Mouse (Mus musculus) heart, adult 2 months (tissue): Measurements from ENCODE around the gene Dcun1d4. TPM values are rescaled to one million over a fixed set of nuclear protein-coding genes. Genes with fewer than 3 reads are reported as not detected.

Experiments
- DNase-seq, 2 experiments: peaks; one replicate each; pipeline ENCODE4 v3.0.0; 2021
- H3K27ac ChIP-seq: fragments of 200-600 bp; 2 replicates; pipeline ENCODE4 v1.8.1; 2022
- H3K27me3 ChIP-seq: fragments of 200-500 bp; 2 replicates; pipeline ENCODE4 v1.6.1; 2012; ENCODE audit warnings: mild to moderate bottlenecking, low read length, inconsistent platforms, mixed read lengths; ENCODE audit not compliant: control insufficient read depth, insufficient read depth
- H3K36me3 ChIP-seq: fragments of 200-500 bp; 2 replicates; pipeline ENCODE4 v1.6.1; 2012; ENCODE audit warnings: low read length, inconsistent platforms; ENCODE audit not compliant: control insufficient read depth, insufficient read depth
- H3K4me1 ChIP-seq: fragments of 200-500 bp; 2 replicates; pipeline ENCODE4 v1.6.1; 2011; ENCODE audit warnings: low read length; ENCODE audit not compliant: control insufficient read depth, insufficient read depth
- H3K4me3 ChIP-seq: fragments of 200-600 bp; 2 replicates; pipeline ENCODE4 v1.8.1; 2022
- H3K79me2 ChIP-seq: fragments of 200-500 bp; replicated peaks from 2 replicates; pipeline ENCODE4 v1.6.1; 2012; ENCODE audit warnings: mild to moderate bottlenecking, inconsistent platforms, low read length, moderate library complexity, mixed read lengths; ENCODE audit not compliant: control insufficient read depth, insufficient read depth
- H3K9ac ChIP-seq: fragments of 200-500 bp; 2 replicates; pipeline ENCODE4 v1.6.1; 2012; ENCODE audit warnings: low read depth, mild to moderate bottlenecking, control low read depth, inconsistent platforms, low read length, mixed read lengths
- CTCF ChIP-seq: fragments of 200-600 bp; IDR thresholded peaks from 2 replicates; pipeline ENCODE4 v1.8.1; 2022; ENCODE audit warnings: antibody characterized with exemption, mild to moderate bottlenecking, moderate library complexity
- EP300 ChIP-seq: fragments of 200-500 bp; IDR thresholded peaks from 2 replicates; pipeline ENCODE4 v1.6.1; 2011; ENCODE audit warnings: low read depth, low read length, control low read depth; ENCODE audit not compliant: insufficient read depth
- POLR2A ChIP-seq: fragments of 200-500 bp; IDR thresholded peaks from 2 replicates; pipeline ENCODE4 v1.6.1; 2011; ENCODE audit warnings: mild to moderate bottlenecking, low read depth, low read length, control low read depth; ENCODE audit not compliant: insufficient read depth
- WGBS: fragments of 180-500 bp; shearing (Covaris S2); methylation state at CpG from one replicate; pipeline ENCODE4 v1.1.7; 2018; 5-methylcytosine and 5-hydroxymethylcytosine counted together
- intact Hi-C: fragments of 180-260 bp; cut with DNase I; formaldehyde crosslinking; loops from one replicate; pipeline ENCODE4 v1.15.1; 2025
- long read RNA-seq: library from polyadenylated mRNA; stranded (forward); transcript quantifications from one replicate; pipeline ENCODE4 v2.0.0, GENCODE M21; 2021
- polyA plus RNA-seq: library from polyadenylated mRNA; depleted of rRNA; stranded (reverse); fragments of >200 nt; gene quantifications from 2 replicates; pipeline ENCODE4 v1.2.3, GENCODE M21; 2012; rRNA removed
- total RNA-seq, 2 experiments: library from RNA; stranded (reverse); gene quantifications; 2 replicates each; pipeline ENCODE4 v1.2.3; 2021

Gene Dcun1d4
- total RNA-seq (10 to 100 TPM; 17.2 to 17.4 TPM), polyA plus RNA-seq (4.7 and 9.6 TPM in 2 replicates)
- long read RNA-seq, full-length matches to known transcripts, result 6 of 8 reads
- long read RNA-seq, partial matches to known transcripts, result 0 of 8 reads
- long read RNA-seq, other reads (novel, unspliced or antisense), result 2 of 8 reads

- Histone ChIP-seq H3K4me1 (no peaks in the 10 kb centered on the region), H3K9ac (no peak within 1 kb of the TSS), H3K36me3 (no peaks in the 10 kb centered on the region), H3K27me3 (no peaks in the 10 kb centered on the region), H3K27ac (no peak within 1 kb of the TSS), H3K4me3 (no peak within 1 kb of the TSS), H3K79me2 (no peaks in the 10 kb centered on the region)
- WGBS, result 80% methylated on average over 7 of the region's 7 CpGs
- intact Hi-C loops, result loop anchor here (10.0 kb wide), 1 partner anchor 566 kb away; the partner anchor contains the start of gene Slain2
- no peak for TF ChIP-seq CTCF
- TF ChIP-seq POLR2A, result no peak
- no peak for TF ChIP-seq EP300
- DNase-seq, result no peak
Observed at GRCm38 (mm10) chr5:73480700-73481099, at the start of gene Dcun1d4. Gene Dcun1d4, plus strand, starts transcription at chr5:73481000.

- no peak overlapping the region for H3K9ac ChIP-seq
- peak; percentile 65 to 78 for DNase-seq
- H3K4me3 ChIP-seq, result no peak overlapping the region
- H3K4me1 ChIP-seq, result no peaks in the 10 kb centered on the region
- no peak overlapping the region for H3K27ac ChIP-seq
- TF ChIP-seq EP300 (peak; percentile 85), CTCF (peak; percentile 92), POLR2A (no peak)
- no peaks in the 10 kb centered on the region for H3K27me3 ChIP-seq
- no peaks in the 10 kb centered on the region for H3K36me3 ChIP-seq
- WGBS, result 19% methylated on average over 14 of the region's 14 CpGs
- intact Hi-C loops, result loop anchor here (1.0 to 5.0 kb wide), 3 partner anchors 106 to 206 kb away; no protein-coding TSS in a partner anchor
- H3K79me2 ChIP-seq, result no peaks in the 10 kb centered on the region
Observed at GRCm38 (mm10) chr5:73431581-73431980, 49.2 kb upstream of the Dcun1d4 start.

GRCm38 (mm10) chr5:73432805-73433204 is 48.0 kb upstream of the Dcun1d4 start:
- DNase-seq, result no peak
- intact Hi-C loops, result loop anchor here (5.0 kb wide), 1 partner anchor 104 kb away; no protein-coding TSS in a partner anchor
- Histone ChIP-seq H3K4me3 (no peak overlapping the region), H3K4me1 (no peaks in the 10 kb centered on the region), H3K79me2 (no peaks in the 10 kb centered on the region), H3K36me3 (no peaks in the 10 kb centered on the region), H3K9ac (no peak overlapping the region), H3K27ac (no peak overlapping the region), H3K27me3 (no peaks in the 10 kb centered on the region)
- 74% methylated on average over 6 of the region's 6 CpGs for WGBS
- TF ChIP-seq CTCF (no peak), POLR2A (no peak), EP300 (no peak)

DNA sequence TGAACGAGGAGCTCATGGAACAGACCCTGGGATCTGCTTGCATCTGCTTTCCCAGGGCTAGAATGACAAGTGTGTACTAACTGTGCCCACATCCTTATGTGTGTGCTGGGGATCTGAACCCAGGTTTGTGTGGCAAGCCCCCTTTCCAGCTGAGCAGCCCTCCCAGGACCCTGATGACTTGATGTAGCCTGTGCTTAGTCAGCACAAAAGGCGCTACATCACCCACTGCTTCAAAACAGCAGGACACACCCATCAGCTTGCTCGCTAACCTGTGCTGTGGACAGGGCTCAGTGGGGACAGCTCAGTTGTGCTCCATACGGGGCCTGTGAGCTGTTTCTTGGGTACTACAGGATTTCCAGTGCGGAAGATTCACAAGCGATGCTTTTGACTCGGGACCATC is 46.0 kb upstream of the Dcun1d4 start:
- H3K4me3 ChIP-seq, result no peak overlapping the region
- no peaks in the 10 kb centered on the region for H3K4me1 ChIP-seq
- TF ChIP-seq POLR2A (no peak), CTCF (no peak), EP300 (no peak)
- H3K36me3 ChIP-seq, result no peaks in the 10 kb centered on the region
- H3K27me3 ChIP-seq, result no peaks in the 10 kb centered on the region
- 75% methylated on average over 7 of the region's 7 CpGs for WGBS
- H3K27ac ChIP-seq, result no peak overlapping the region
- no peak overlapping the region for H3K9ac ChIP-seq
- no peaks in the 10 kb centered on the region for H3K79me2 ChIP-seq
- no peak for DNase-seq
- intact Hi-C loops, result loop anchor here (5.0 kb wide), 1 partner anchor 103 kb away; no protein-coding TSS in a partner anchor

DNA sequence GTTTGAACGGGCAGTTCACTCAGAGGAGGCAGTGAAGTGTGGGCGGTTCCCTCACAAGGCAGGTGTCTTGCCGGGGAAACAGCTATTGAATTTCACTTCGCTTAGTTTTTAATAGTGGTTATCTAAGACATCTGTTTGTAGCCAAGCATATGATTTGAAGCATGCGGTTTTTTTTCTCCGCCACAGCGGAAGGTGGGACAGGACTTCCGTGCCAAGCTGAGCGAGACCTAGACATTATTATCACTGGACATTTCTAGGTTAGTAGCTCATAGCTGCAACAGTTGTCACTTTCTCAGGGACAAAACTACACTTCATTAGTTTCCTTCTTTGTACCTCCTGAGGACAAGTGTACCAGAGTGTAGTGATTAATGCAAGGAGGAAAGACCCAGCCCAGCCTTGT is 38.6 kb upstream of the Dcun1d4 start:
- no peak overlapping the region for H3K4me3 ChIP-seq
- intact Hi-C loops, result no loop called here
- no peaks in the 10 kb centered on the region for H3K79me2 ChIP-seq
- 83% methylated on average over 9 of the region's 9 CpGs for WGBS
- TF ChIP-seq CTCF (no peak), EP300 (no peak), POLR2A (no peak)
- H3K27ac ChIP-seq, result no peak overlapping the region
- no peaks in the 10 kb centered on the region for H3K36me3 ChIP-seq
- no peak overlapping the region for H3K9ac ChIP-seq
- no peak for DNase-seq
- H3K4me1 ChIP-seq, result no peaks in the 10 kb centered on the region; the same call in 1 of the 2 replicates
- H3K27me3 ChIP-seq, result no peaks in the 10 kb centered on the region

- DNase-seq, result no peak
- TF ChIP-seq POLR2A (no peak), CTCF (no peak), EP300 (no peak)
- intact Hi-C loops, result no loop called here
- Histone ChIP-seq H3K9ac (no peak overlapping the region), H3K36me3 (no peaks in the 10 kb centered on the region), H3K4me3 (no peak overlapping the region), H3K27me3 (no peaks in the 10 kb centered on the region), H3K27ac (no peak overlapping the region), H3K79me2 (no peaks in the 10 kb centered on the region), H3K4me1 (no peaks in the 10 kb centered on the region)
- WGBS, result 67% methylated on average over 1 of the region's 1 CpGs
Observed at GRCm38 (mm10) chr5:73450276-73450675, 30.5 kb upstream of the Dcun1d4 start.
